Mouse (Mus musculus) testis, adult 2 months (tissue): ENCODE results near the gene Methig1.

ENCODE experiments used
- CTCF ChIP-seq: fragments of 200-500 bp; IDR thresholded peaks from 2 replicates; pipeline ENCODE4 v1.5.1; 2012; ENCODE audit warnings: low read depth, mild to moderate bottlenecking, inconsistent platforms, low read length, moderate library complexity; ENCODE audit not compliant: control insufficient read depth, insufficient read depth, insufficient replicate concordance
- POLR2A ChIP-seq: fragments of 200-500 bp; IDR thresholded peaks from 2 replicates; pipeline ENCODE4 v1.6.1; 2012; ENCODE audit warnings: low read depth, mild to moderate bottlenecking, inconsistent platforms, low read length, moderate library complexity; ENCODE audit not compliant: control insufficient read depth

GRCm38 (mm10) chr15:100312346-100312745, 40.6 kb upstream of the Methig1 start:
- TF ChIP-seq POLR2A: no peak
- no peak for TF ChIP-seq CTCF
